Mouse (Mus musculus) kidney, adult 2 months (tissue): ENCODE data around the gene Fam241b.

Experiments used
- CTCF ChIP-seq: fragments of 200-500 bp; conservative IDR thresholded peaks from 2 replicates; pipeline ENCODE4 v1.5.1; 2011; ENCODE audit warnings: low read depth, mild to moderate bottlenecking, control low read depth, low read length, moderate library complexity, mixed read lengths; ENCODE audit not compliant: insufficient read depth, insufficient read length
- POLR2A ChIP-seq: fragments of 200-500 bp; IDR thresholded peaks from one replicate; pipeline ENCODE4 v1.6.1; 2011; ENCODE audit warnings: low read depth, low read length, control low read depth

DNA sequence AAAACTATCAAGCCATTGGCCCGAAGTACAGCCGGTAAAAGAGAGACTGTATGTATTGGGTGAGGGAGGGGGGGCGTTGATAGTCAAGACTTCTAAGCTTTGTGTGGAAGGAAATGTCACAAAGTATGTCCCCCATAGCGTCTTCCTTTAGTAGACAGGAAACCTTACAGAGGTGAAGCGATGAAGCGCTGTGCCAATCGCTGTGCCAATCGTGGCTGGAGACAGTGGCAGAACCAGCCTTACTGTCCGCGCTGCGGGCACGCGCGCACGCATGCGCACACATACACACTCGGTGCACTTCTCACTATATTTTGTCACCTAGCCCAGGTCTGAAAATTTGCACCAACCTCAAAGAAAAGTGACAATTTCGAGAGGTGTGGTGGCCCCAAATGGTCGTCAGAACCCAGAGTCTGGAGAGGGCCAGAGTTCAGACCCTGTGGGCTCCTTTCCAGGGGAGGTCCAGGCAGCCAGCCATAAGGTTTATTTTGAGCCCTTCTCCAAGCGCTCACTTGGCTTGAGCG, 15.9 kb downstream of the Fam241b start:
- TF ChIP-seq CTCF, result no peak
- TF ChIP-seq POLR2A, result no peak
